Mouse (Mus musculus) c-Kit-negative CD71-positive TER-119-positive erythroid progenitor cells, embryonic 14.5 days (primary cell): ENCODE results near the gene Decr2.
"Not testable (repeated sequence)": the region's sequence is repeated elsewhere in the genome, so short reads cannot be mapped to it uniquely, and the experiment has no call there.

Experiments
- DNase-seq: peaks from one replicate; pipeline ENCODE4 v3.0.0-alpha.2; 2013; ENCODE audit warnings: low read depth, low spot score

The Decr2 gene

DNA sequence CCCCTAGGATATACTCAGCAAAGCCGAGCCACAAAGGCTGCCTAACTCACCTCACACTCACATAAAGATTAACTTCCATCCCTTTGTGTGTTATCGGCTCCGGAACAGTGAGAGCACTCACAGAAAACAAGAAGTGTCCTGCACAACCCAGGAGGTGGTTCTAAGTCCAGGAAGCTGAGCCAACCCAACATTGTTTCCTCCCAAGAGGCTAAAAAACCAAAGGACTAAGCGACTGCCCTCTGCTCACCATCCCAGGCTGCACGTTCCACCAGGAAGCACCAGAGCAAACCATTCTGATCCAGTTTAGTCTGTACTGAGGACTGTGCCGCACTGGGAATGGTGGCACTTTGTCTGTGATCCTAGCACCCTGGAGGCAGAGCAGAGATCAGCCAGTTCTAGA lies 25.2 kb downstream of the Decr2 start:
- DNase-seq = no peak

DNA sequence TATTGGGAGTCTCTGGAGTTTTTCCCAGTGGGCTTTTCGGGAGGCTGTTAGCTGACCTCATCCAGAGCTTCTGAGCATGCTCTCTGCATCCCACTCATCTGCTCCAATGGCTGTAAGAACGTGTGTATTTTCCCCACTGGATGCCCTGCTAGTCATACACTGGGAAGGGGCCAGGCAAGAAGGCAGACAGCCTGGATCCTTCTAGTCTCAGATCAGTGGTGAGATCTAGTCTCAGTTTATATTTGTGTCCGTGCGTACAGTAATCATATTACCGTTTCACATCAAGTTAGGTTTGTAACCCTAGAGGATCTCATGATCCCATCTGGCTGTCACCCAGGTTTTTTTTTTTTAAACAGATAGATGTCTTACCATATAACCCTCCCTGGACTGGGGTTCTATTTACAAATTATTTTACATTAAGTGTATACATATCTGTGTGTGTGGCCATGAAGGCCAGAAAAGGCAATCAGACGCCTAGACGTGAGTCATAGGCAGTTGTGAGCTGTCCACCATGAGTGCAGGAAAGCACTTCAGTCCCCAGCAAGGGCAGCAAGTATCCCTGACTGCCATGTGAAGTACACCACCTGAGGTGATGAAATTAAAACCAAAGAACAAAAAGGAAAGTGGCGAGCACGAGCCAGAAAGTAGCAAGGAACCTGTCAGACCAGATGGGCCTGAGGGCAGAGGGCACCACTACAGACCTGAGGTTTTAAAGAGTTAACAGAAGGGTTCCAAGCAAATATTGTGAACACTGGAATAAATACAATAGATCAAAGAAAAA lies 32.2 kb downstream of the Decr2 start:
- no peak for DNase-seq

DNA sequence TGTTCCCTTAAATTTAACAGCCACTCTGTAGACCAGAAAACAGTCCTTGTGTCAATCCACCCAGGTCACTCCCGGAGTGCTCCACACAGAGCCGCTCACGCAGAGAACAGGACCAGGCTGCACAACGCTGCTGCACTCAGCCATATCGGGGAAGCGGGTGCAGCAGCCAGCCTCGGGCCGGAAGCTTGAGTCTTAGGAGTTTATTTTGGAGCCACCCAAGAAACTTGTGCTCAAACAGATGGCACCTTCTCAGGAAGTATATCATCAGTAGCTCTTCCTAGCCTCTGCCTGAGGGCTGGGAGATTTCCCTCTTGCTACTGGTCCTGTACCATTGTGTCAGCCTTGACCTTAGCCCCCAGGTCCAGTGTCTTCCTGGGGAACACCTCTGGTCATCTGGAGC lies 32.9 kb downstream of the Decr2 start:
- no peak for DNase-seq

DNA sequence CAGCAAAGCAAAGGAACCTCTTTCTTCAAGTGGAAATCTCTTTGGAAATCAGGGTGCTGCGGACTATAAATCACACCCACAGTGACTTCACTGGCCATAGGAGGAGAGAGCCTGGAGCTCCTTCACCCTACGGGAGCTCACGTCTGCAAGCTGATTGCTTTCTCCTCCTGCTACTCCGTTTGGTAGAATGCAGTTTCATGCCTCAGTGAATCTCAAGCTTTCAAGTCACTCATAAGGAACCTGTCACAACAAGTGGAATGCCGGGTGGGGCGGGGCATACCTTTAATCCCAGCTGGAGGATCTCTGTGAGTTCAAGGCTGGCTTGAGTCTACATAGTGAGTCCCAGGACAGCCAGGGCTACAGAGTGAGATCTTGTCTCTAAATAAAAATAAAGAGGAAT lies 35.0 kb downstream of the Decr2 start:
- DNase-seq = no peak

DNA sequence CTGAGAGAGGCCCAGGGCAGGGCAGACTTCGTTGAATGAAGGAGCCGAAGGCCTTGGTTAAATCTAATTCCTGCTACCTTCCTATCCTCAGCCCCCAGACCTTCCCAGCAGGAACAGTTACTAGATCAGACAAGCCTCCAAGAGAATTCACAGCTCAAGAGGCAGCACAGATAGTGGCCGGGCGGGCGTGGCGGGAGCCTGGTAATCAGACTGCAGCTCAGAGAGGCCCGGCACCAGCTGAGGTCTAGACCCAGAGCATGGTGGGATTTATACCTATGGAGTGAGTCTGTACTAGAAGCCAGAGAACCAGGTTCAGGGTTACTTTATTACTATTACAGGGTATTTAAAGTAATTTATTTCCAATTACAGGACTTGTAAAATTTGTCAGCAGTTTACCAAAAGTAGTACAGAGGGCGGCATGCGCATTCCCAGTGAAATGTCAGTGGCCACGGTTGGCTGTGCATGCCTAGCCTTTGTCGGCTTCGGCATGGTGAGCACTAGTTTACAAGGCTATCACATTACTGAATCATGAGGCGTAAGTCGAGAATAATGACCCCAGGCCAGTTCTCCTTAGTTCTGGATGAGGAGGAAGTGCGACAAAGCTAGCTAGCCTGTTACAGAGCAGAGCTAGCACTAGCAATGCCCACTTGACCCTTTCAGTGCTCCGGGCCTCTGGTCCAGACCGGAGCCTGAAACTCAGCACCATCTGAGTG lies 35.8 kb downstream of the Decr2 start:
- DNase-seq = no peak

DNA sequence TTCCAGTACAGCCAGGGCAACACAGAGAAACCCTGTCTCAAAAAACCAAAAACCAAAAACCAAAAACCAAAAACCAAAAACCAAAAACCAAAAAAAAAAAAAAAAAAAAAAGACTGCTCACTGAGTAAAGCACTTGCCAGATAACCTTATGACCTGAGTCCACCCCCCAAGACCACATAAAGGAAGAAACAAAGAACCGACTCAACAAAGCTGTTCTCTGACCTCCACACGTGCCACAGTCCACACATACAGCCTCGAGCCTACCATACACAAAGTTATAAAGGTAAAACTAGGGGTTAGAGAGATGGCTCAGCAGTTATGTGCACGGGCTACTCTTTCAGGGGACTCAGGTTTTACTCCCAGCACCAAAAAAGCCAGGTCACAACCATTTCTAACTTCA lies 37.4 kb downstream of the Decr2 start:
- DNase-seq = no peak

DNA sequence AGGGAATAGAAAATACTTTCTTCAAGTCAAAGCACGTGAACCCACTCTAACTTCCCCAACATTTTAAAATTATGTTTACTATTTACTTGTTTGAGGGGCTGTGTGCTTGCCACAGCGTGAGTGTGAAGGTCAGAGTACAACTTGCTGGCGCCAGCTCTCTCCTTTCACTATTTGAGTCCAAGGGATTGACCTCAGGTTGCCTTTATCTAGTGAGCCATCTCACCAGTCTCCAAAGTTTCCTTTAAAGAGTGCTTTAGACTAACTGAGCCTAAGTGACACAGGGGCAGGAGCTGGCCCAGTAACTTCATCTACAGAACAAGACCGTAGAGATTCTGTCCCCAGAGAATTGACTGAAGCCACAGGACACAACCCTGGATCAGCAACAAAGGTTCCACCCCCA lies 38.1 kb downstream of the Decr2 start:
- DNase-seq = no peak

DNA sequence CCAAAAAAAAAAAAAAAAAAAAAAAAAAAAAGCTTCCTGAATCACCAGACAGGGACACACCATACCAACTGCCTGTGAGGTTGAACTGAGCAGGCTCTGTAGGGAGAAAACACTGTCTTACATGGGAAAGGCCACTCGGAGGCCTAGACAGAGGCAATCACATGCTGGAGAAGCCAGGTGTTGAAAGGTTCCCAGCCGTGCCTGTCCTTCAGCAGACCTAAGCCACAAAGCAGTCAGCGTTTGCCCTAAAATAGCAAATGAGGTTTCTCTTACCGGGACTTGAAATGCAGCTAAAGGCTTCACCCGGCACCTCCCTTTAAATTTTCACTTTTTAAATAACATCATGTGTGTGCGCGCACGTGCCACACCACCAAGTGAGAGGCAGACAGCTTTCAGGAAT lies 42.0 kb downstream of the Decr2 start:
- no peak for DNase-seq

DNA sequence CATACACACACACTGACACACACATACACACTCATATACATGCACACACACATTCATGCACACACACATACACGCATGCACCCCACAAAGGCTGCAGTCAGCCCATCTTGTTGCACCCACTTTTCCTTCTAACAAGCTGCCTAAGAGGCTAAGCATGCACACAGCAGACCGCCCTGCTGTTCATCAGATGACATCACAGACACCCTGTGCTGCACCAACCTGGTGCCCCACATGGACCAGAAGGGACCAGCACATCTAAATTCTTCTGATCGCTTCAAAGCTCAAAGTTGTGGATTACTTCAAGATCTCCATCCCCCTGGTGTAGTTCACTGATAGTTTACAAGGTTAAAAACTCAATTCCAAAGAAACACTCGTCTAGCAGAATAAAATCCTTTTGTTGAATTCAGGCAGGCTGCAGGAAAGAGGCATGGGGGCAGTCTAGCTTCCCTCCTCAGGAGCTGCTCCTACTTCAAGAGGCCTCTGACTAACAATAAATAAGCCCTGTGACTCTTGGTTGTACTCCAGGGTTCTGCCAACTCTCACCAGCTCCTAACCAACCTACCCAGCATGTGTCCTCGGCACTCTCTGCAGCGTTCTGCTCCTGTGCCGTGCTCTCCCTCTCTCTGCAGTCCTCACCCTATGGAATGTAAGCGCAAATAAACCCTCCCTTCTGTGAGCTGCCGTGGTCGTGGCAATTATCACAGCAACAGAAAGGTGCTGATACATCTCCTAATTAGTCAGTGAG lies 43.7 kb downstream of the Decr2 start:
- no peak for DNase-seq

DNA sequence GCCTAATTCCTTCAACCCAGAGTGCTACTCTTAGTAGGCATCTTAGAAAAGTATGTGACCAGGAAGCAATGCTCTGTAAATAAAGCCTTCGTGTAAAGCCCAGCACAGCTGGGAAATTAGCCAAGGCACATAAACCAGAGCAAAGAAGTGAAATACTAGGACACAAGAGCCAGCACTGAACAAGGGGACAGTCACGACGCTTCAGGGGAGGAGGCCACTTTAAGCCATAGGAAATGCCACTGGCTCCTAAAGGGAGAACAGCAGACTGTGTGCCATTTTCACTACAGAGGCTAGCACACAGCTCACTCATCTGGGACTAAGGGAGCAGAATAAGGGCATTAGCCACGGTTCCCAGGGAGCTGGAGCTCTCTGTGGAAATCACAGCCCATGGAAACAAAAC lies 44.9 kb downstream of the Decr2 start:
- no peak for DNase-seq

DNA sequence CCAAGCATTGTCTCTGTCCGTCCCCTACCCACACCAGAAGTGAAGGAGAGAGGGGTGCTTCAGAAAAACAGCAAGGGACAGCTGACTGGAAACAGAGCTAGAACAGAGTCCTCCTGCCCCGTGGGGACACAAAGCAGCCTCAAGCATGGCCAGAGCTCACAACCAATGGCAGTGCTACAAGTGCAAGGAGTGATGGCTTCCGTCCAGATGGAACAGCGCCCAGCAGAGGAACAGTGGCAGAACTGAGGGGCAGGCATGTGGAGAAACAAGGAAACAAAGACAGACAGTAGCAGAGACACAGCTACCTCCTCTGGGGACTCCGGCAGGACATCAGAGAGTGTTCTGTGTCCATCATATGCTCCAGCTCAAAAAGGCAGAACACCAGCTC lies 46.9 kb downstream of the Decr2 start:
- DNase-seq = no peak

DNA sequence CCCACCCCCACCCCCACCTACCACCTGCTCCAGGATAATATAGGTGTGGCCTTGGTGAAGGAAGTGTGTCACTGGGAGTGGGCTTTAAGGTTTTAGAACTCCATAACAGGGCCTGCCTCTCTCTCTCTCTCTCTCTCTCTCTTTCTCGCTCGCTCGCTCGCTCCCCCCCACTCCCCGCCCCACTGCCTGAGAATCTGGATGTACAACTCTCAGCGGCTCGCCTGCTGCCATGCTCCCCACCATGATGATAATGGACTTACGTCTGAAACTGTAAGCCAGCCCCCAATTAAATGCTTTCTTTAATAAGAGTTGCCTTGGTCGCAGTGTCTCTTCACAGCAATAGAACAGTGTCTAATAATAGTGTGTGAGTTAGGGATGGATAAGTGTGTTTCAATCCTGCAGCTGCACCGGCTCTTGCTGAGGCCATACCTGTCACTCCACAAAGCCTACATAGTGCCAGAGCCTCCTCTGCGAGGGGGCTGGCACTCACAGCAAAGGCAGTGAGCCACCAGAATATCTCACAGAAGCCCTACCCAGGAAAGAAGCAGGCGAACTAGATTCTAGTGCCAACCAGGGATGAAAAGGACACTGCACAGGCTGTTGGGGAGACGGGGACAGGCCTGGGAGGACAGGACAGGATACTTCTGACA lies 47.4 kb downstream of the Decr2 start:
- DNase-seq = no peak

DNA sequence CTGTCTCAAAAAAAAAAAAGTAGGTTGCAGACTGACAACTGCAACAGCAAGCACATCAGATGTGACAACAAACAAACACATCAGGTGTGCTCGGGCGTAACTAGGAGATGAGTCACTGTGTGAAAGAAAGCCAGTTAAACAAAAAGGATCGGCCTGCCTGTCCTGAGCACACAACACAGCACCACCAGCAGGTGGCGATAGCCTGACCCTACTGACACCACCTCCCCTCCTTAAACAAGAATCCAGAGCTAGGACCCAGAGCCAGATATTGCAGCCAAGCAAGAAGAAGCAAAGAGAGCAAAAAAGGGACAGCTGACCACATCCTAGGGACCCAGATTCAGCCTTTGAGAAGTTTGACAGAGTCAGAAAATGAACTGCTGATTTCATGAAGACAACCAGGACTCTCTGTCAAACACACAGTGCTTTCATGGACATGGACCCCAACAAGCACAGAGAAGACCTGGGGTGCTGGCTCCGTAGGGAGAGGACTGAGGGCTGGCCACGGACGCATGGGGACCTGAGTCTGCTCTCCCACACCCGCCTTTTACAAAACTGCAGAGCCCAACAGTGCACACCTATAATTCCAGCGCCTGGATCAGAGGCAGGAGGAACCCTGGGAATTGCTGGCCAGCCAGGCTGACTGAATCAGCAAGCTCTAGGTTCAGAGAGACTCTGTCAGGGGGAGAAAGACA lies 48.9 kb downstream of the Decr2 start:
- DNase-seq = peak; percentile 8

DNA sequence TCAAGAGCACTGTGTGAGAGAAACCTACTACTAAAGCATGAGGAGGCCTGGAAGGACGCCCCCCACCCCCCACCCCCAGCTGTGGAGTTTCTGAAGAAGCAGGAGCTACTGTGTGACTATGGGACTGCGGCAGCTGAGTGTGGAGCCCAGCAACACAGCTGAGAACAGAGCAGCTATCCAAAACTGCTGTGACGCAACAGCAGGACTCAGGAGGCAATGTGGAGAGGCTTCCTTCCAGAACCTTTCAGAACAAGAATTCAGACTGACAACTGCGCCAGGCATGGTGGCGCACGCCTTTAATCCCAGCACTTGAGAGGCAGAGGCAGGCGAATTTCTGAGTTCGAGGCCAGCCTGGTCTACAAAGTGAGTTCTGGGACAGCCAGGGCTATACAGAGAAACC lies 49.4 kb downstream of the Decr2 start:
- DNase-seq = not testable (repeated sequence)

DNA sequence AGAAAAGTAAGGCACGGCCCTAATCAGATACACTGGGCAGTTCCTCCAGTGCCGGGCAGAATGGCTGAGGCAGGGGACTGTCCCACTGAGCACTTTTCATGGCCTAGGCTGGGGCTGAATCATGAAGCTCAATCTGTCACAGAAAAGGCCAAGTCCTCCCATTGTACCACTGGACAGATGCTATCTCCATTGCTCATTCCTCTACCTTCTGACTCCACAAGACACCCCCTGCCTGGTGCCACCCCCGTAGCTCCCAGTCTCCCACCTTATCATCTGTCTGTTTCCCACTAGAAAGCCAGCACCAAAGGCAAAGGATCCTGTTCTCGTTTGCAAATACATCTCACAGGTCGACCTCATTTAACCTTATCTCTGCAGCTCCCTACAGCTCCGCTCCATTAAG lies 58.1 kb downstream of the Decr2 start:
- DNase-seq = no peak

DNA sequence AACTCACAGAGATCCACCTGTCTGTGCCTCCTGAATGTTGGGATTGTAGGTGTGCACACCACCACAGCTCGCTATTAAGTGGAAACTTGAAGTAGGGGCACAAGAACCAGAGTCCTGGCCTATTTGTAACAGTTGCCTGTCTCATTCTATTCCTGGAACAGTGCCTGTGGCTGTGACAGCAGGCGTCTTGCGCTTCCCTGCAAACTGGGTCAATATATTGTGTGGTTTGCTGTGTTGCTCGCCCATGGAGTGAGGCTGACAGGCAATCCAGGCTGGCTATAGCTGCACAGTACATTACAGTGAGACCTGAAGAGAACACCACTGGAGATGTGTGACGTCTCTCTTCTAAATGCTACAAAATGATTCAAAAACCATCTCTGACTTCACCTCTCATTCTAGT lies 58.6 kb downstream of the Decr2 start:
- DNase-seq = no peak
